Mouse (Mus musculus) hindbrain, embryonic 16.5 days (tissue): Measurements from ENCODE around the gene Klf12. TPM values are rescaled to one million over a fixed set of nuclear protein-coding genes. Genes with fewer than 3 reads are reported as not detected.

Experiments used
- ATAC-seq: fragments of 200-750 bp; cut with Nextera tagmentation; 2 replicates; pipeline ENCODE4 v1.8.0; 2017; ENCODE audit warnings: moderate TSS enrichment, moderate library complexity
- H3K27ac ChIP-seq: fragments of 300-500 bp; sonication (generic); 2 replicates; pipeline ENCODE4 v1.5.1; 2014; ENCODE audit warnings: low read depth, mild to moderate bottlenecking, control low read depth, low read length, moderate library complexity
- H3K27me3 ChIP-seq: fragments of 300-500 bp; sonication (generic); replicated peaks from 2 replicates; pipeline ENCODE4 v1.6.1; 2014; ENCODE audit warnings: low read length; ENCODE audit not compliant: control insufficient read depth, insufficient read depth
- H3K36me3 ChIP-seq: fragments of 300-500 bp; sonication (generic); 2 replicates; pipeline ENCODE4 v1.6.1; 2014; ENCODE audit warnings: mild to moderate bottlenecking, low read length, moderate library complexity, mixed read lengths; ENCODE audit not compliant: control insufficient read depth, insufficient read depth
- H3K4me1 ChIP-seq: fragments of 300-500 bp; sonication (generic); 2 replicates; pipeline ENCODE4 v1.6.1; 2014; ENCODE audit warnings: low read depth, low read length; ENCODE audit not compliant: control insufficient read depth, insufficient read depth
- H3K4me2 ChIP-seq: fragments of 300-500 bp; sonication (generic); 2 replicates; pipeline ENCODE4 v1.6.1; 2014; ENCODE audit warnings: mild to moderate bottlenecking, low read length, control low read depth, moderate library complexity
- H3K4me3 ChIP-seq: fragments of 300-500 bp; sonication (generic); 2 replicates; pipeline ENCODE4 v1.5.1; 2014; ENCODE audit warnings: mild to moderate bottlenecking, low read length, control low read depth, moderate library complexity
- H3K9ac ChIP-seq: fragments of 300-500 bp; sonication (generic); 2 replicates; pipeline ENCODE4 v1.6.1; 2014; ENCODE audit warnings: low read depth, mild to moderate bottlenecking, control low read depth, low read length, moderate library complexity
- H3K9me3 ChIP-seq: fragments of 300-500 bp; sonication (generic); 2 replicates; pipeline ENCODE4 v1.6.1; 2014; ENCODE audit warnings: mild to moderate bottlenecking, low read length, moderate library complexity; ENCODE audit not compliant: control insufficient read depth
- WGBS: fragments of 180-500 bp; shearing (Covaris S2); extraction: QIAGEN DNeasy Blood & Tissue Kit; methylation state at CpG from one replicate; pipeline ENCODE4 v1.1.7; 2014; 5-methylcytosine and 5-hydroxymethylcytosine counted together
- polyA plus RNA-seq: library from polyadenylated mRNA; unstranded; fragments of >200 nt; fragmentation: Nextera tagmentation; extraction: Ambion mirVana; gene quantifications from 2 replicates; pipeline ENCODE4 v1.2.1, GENCODE M21; 2015

The Klf12 gene
- polyA plus RNA-seq, 1 experiment from 2014 or later = 39.9 TPM

- ATAC-seq = no peak
- H3K4me1 ChIP-seq = peaks cover 3% of the 10 kb centered on the region
- no peak overlapping the region for H3K4me2 ChIP-seq
- H3K27ac ChIP-seq = no peak overlapping the region
- H3K9me3 ChIP-seq = no peaks in the 10 kb centered on the region
- no peak overlapping the region for H3K9ac ChIP-seq
- no peaks in the 10 kb centered on the region for H3K27me3 ChIP-seq
- 73% methylated on average over 10 of the region's 10 CpGs for WGBS
- H3K36me3 ChIP-seq = no peaks in the 10 kb centered on the region
- H3K4me3 ChIP-seq = no peak overlapping the region
Measured at GRCm38 (mm10) chr14:100097208-100098189, 187.0 kb downstream of the Klf12 start.

- Histone ChIP-seq H3K4me3 (no peak overlapping the region), H3K36me3 (no peaks in the 10 kb centered on the region), H3K27ac (no peak overlapping the region), H3K4me1 (peaks cover 3% of the 10 kb centered on the region), H3K9me3 (no peaks in the 10 kb centered on the region), H3K9ac (no peak overlapping the region), H3K27me3 (no peaks in the 10 kb centered on the region), H3K4me2 (no peak overlapping the region)
- WGBS = 82% methylated on average over 3 of the region's 3 CpGs
- ATAC-seq = no peak
Measured at GRCm38 (mm10) chr14:100095730-100096129, 188.7 kb downstream of the Klf12 start.

- Histone ChIP-seq H3K4me3 (no peak overlapping the region), H3K4me1 (no peaks in the 10 kb centered on the region), H3K4me2 (no peak overlapping the region), H3K27me3 (no peaks in the 10 kb centered on the region), H3K36me3 (no peaks in the 10 kb centered on the region), H3K9me3 (no peaks in the 10 kb centered on the region), H3K27ac (no peak overlapping the region), H3K9ac (no peak overlapping the region)
- ATAC-seq = no peak
- 93% methylated on average over 1 of the region's 1 CpGs for WGBS
Measured at GRCm38 (mm10) chr14:100090517-100090916, 194.0 kb downstream of the Klf12 start.

GRCm38 (mm10) chr14:100079620-100080019 is 204.9 kb downstream of the Klf12 start:
- Histone ChIP-seq H3K36me3 (no peaks in the 10 kb centered on the region), H3K27me3 (no peaks in the 10 kb centered on the region), H3K9ac (no peak overlapping the region), H3K9me3 (no peaks in the 10 kb centered on the region), H3K4me1 (no peaks in the 10 kb centered on the region), H3K4me2 (no peak overlapping the region), H3K4me3 (no peak overlapping the region), H3K27ac (no peak overlapping the region)
- 83% methylated on average over 4 of the region's 4 CpGs for WGBS
- no peak for ATAC-seq

- Histone ChIP-seq H3K4me3 (no peak overlapping the region), H3K27me3 (no peaks in the 10 kb centered on the region), H3K4me1 (no peaks in the 10 kb centered on the region), H3K27ac (no peak overlapping the region), H3K4me2 (no peak overlapping the region), H3K36me3 (no peaks in the 10 kb centered on the region), H3K9ac (no peak overlapping the region), H3K9me3 (no peaks in the 10 kb centered on the region)
- WGBS = 83% methylated on average over 12 of the region's 12 CpGs
- no peak for ATAC-seq
Measured at GRCm38 (mm10) chr14:100072431-100073195, 211.9 kb downstream of the Klf12 start.

- H3K27me3 ChIP-seq = no peaks in the 10 kb centered on the region
- H3K4me1 ChIP-seq = no peaks in the 10 kb centered on the region
- H3K36me3 ChIP-seq = no peaks in the 10 kb centered on the region
- WGBS = 55% methylated on average over 2 of the region's 2 CpGs
- H3K4me3 ChIP-seq = no peak overlapping the region
- H3K27ac ChIP-seq = no peak overlapping the region
- H3K9ac ChIP-seq = no peak overlapping the region
- ATAC-seq = no peak
- no peaks in the 10 kb centered on the region for H3K9me3 ChIP-seq
- H3K4me2 ChIP-seq = no peak overlapping the region
Measured at GRCm38 (mm10) chr14:100069543-100070090, 214.9 kb downstream of the Klf12 start.

GRCm38 (mm10) chr14:100068715-100069114 is 215.8 kb downstream of the Klf12 start:
- 37% methylated on average over 5 of the region's 5 CpGs for WGBS
- no peak overlapping the region for H3K27ac ChIP-seq
- no peak overlapping the region for H3K9ac ChIP-seq
- H3K4me3 ChIP-seq = no peak overlapping the region
- no peaks in the 10 kb centered on the region for H3K36me3 ChIP-seq
- ATAC-seq = no peak
- H3K4me2 ChIP-seq = no peak overlapping the region
- no peaks in the 10 kb centered on the region for H3K4me1 ChIP-seq
- H3K9me3 ChIP-seq = no peaks in the 10 kb centered on the region
- no peaks in the 10 kb centered on the region for H3K27me3 ChIP-seq

GRCm38 (mm10) chr14:100062516-100062915 is 222.0 kb downstream of the Klf12 start:
- Histone ChIP-seq H3K4me3 (no peak overlapping the region), H3K36me3 (no peaks in the 10 kb centered on the region), H3K4me2 (no peak overlapping the region), H3K4me1 (no peaks in the 10 kb centered on the region), H3K9ac (no peak overlapping the region), H3K9me3 (no peaks in the 10 kb centered on the region), H3K27ac (no peak overlapping the region), H3K27me3 (no peaks in the 10 kb centered on the region)
- no peak for ATAC-seq
- whole genome bisulfite sequencing = 97% methylated on average over 1 of the region's 1 CpGs

GRCm38 (mm10) chr14:100054150-100054549 is 230.3 kb downstream of the Klf12 start:
- H3K36me3 ChIP-seq = no peaks in the 10 kb centered on the region
- H3K27me3 ChIP-seq = no peaks in the 10 kb centered on the region
- no peak overlapping the region for H3K4me3 ChIP-seq
- H3K4me1 ChIP-seq = no peaks in the 10 kb centered on the region
- H3K9me3 ChIP-seq = no peaks in the 10 kb centered on the region
- no peak overlapping the region for H3K4me2 ChIP-seq
- H3K9ac ChIP-seq = no peak overlapping the region
- ATAC-seq = no peak
- H3K27ac ChIP-seq = no peak overlapping the region
- 73% methylated on average over 2 of the region's 2 CpGs for WGBS
